9 mouse cellular contexts compared by ENCODE assay signal in the genomic region with DNA sequence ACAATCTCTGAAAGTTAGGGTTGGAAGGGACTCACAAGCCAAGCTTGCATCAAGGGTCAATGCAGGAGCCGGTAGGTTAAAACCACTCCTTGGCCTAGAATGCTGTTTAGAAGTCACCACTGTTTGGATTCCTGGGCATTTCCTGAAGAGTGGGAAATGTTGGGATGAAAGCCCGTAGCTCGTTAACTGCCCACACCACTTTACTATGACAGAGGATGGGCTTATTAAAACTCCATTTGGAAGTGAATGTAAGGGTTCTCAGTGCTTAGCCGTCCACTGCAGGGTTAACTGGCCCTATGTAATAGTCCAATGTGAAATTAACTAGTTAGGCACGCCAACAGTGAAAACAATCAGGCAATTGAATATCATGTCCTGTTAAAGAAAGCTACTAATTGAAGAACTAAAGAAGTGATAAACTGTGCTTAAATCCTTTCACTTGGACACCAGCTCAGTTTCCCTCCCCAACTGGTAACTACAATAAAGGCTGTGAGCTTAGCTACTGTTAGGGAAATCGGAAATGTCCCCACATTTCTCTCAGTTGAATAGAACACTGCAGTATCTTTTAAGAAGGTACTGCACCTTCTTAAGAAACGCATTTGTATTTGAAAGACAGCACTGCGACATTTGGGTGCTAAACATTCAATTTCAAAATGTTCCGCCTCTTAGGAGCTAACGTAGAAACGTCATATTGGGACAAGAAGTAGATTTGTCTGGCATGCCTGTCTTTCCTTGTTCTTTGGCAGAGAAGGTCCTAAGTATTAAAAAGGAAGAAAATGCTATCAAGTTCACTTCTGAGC. TPM values are rescaled to one million over a fixed set of nuclear protein-coding genes. Genes with fewer than 3 reads are reported as not detected.
DNase-seq lines count a peak whose midpoint lies in the region; ATAC-seq and TF ChIP-seq lines count a peak whose summit lies in the region.
"Had no signal": no experiment of that assay in that cellular context is flagged by ENCODE, and none has a peak within 500 bp of the region (broad histone marks: within the 10 kb centered on the region; RNA-seq: fewer than 3 reads in every experiment).

No protein-coding gene starts in this region.

- H3K27ac ChIP-seq in kidney, adult 2 months (ENCODE audit: insufficient read depth, low read depth, low read length) = peak overlapping the region; percentile 99
- peak overlapping the region; percentile 82 for H3K27ac ChIP-seq in cortical plate, adult 2 months (ENCODE audit: insufficient read depth, low read length)
- H3K27ac ChIP-seq in hindbrain, embryonic 13.5 days = no peak overlapping the region
- H3K27ac ChIP-seq in midbrain, embryonic 11.5 days (ENCODE audit: low read depth, low read length) = no peak overlapping the region

- TF ChIP-seq CTCF in kidney, adult 2 months (conservative IDR thresholded peaks at IDR 0.05; ENCODE audit: insufficient read depth, insufficient read length, low read depth, low read length) = no peak
- TF ChIP-seq CTCF in cortical plate, adult 2 months (IDR thresholded peaks at IDR 0.05; ENCODE audit: extremely low read depth, insufficient read depth, low read length) = no peak

- peaks cover 18% of the 10 kb centered on the region for H3K4me1 ChIP-seq in kidney, adult 2 months (ENCODE audit: control insufficient read depth, insufficient read depth, low read length)
- H3K4me1 ChIP-seq in cortical plate, adult 2 months (ENCODE audit: control insufficient read depth, insufficient read depth, low read length) = peaks cover 1% of the 10 kb centered on the region; the same call in 1 of the 2 replicates
- H3K4me1 ChIP-seq in hindbrain, embryonic 13.5 days (replicated peaks) = peaks cover 14% of the 10 kb centered on the region
- H3K4me1 ChIP-seq in midbrain, embryonic 11.5 days (ENCODE audit: control insufficient read depth, insufficient read depth, low read length) = peaks cover 5% of the 10 kb centered on the region; the same call in 1 of the 2 replicates

- H3K4me2 ChIP-seq in hindbrain, embryonic 13.5 days = peak overlapping the region; percentile 93
- peak overlapping the region; percentile 55; the same call in 1 of the 2 replicates for H3K4me2 ChIP-seq in midbrain, embryonic 11.5 days

- ATAC-seq in hindbrain, embryonic 13.5 days (ENCODE audit: low FRiP score) = no peak
- no peak for ATAC-seq in midbrain, embryonic 11.5 days (ENCODE audit: low FRiP score)

- no peaks in the 10 kb centered on the region for H3K9me3 ChIP-seq in hindbrain, embryonic 13.5 days
- H3K9me3 ChIP-seq in midbrain, embryonic 11.5 days (ENCODE audit: control insufficient read depth, low read length) = no peaks in the 10 kb centered on the region
- H3K9me3 ChIP-seq: G1E had no signal

- no peak for TF ChIP-seq POLR2A in kidney, adult 2 months (IDR thresholded peaks at IDR 0.05; ENCODE audit: low read depth, low read length)
- no peak for TF ChIP-seq POLR2A in cortical plate, adult 2 months (IDR thresholded peaks at IDR 0.05; ENCODE audit: extremely low read depth, insufficient read depth, low read length)

- no peaks in the 10 kb centered on the region; the same call in 1 of the 2 replicates for H3K36me3 ChIP-seq in kidney, adult 2 months (ENCODE audit: control insufficient read depth, insufficient read depth, low read length)
- no peaks in the 10 kb centered on the region for H3K36me3 ChIP-seq in hindbrain, embryonic 13.5 days
- H3K36me3 ChIP-seq in midbrain, embryonic 11.5 days (ENCODE audit: control insufficient read depth, insufficient read depth, low read length) = no peaks in the 10 kb centered on the region
- H3K36me3 ChIP-seq: G1E had no signal

- peak overlapping the region; percentile 93 for H3K4me3 ChIP-seq in kidney, adult 2 months (ENCODE audit: insufficient read depth, low read depth, low read length)
- H3K4me3 ChIP-seq in cortical plate, adult 2 months (ENCODE audit: insufficient read depth, low read length) = peak overlapping the region; percentile 32
- peak overlapping the region; percentile 50 for H3K4me3 ChIP-seq in hindbrain, embryonic 13.5 days
- H3K4me3 ChIP-seq in midbrain, embryonic 11.5 days (ENCODE audit: low read depth, low read length) = peak overlapping the region; percentile 46

- no peak for DNase-seq in kidney, adult 2 months
- DNase-seq in kidney, adult 18-20 months = no peak
- DNase-seq in midbrain, embryonic 11.5 days (ENCODE audit: low spot score, missing footprints) = peak; percentile 81
- no peak for DNase-seq in cerebellum, postnatal 4 days (ENCODE audit: low spot score in 2 of 2)
- no peak for DNase-seq in layer of hippocampus, adult 9-11 months
- DNase-seq in testis, postnatal 10 days (ENCODE audit: low spot score) = no peak

- 8% methylated on average over 11 of the region's 11 CpGs for WGBS in kidney, adult 2 months
- WGBS in hindbrain, embryonic 13.5 days = 31% methylated on average over 11 of the region's 11 CpGs
- WGBS in midbrain, embryonic 11.5 days = 32% methylated on average over 11 of the region's 11 CpGs

- no peaks in the 10 kb centered on the region for H3K27me3 ChIP-seq in kidney, adult 2 months (replicated peaks; ENCODE audit: control insufficient read depth, insufficient read depth, low read length)
- H3K27me3 ChIP-seq in hindbrain, embryonic 13.5 days = peaks cover 39% of the 10 kb centered on the region
- peaks cover 17% of the 10 kb centered on the region for H3K27me3 ChIP-seq in midbrain, embryonic 11.5 days (ENCODE audit: control insufficient read depth, insufficient read depth, low read length)

- no peak overlapping the region for H3K9ac ChIP-seq in hindbrain, embryonic 13.5 days
- no peak overlapping the region for H3K9ac ChIP-seq in midbrain, embryonic 11.5 days (ENCODE audit: low read length)

RNA-seq across cellular contexts. Expression of a gene that starts 1.1 kb away (rescaled TPM):
- 3.8 and 7.4 TPM in 2 replicates for polyA plus RNA-seq in kidney, adult 2 months (2012; rRNA removed)
- 0.54 and 0.98 TPM in 2 replicates for polyA plus RNA-seq in cortical plate, adult 2 months (2012; rRNA removed)
- 2.4 and 4.7 TPM in 2 replicates for polyA plus RNA-seq in hindbrain, embryonic 13.5 days (2015; fragmentation: Nextera tagmentation; extraction: Ambion mirVana)
- polyA plus RNA-seq in midbrain, embryonic 11.5 days (2014; fragmentation: Nextera tagmentation; extraction: Ambion mirVana) = 3.2 and 3.6 TPM in 2 replicates

RNA-seq across cellular contexts. Expression of a gene that starts 1.2 kb away (rescaled TPM):
- polyA plus RNA-seq in kidney, adult 2 months (2012; rRNA removed) = 16.5 and 17.9 TPM in 2 replicates
- 3.2 and 3.3 TPM in 2 replicates for polyA plus RNA-seq in cortical plate, adult 2 months (2012; rRNA removed)
- polyA plus RNA-seq in hindbrain, embryonic 13.5 days (2015; fragmentation: Nextera tagmentation; extraction: Ambion mirVana) = 6.6 and 7.1 TPM in 2 replicates
- polyA plus RNA-seq in midbrain, embryonic 11.5 days (2014; fragmentation: Nextera tagmentation; extraction: Ambion mirVana) = 5.4 and 6.3 TPM in 2 replicates
- polyA plus RNA-seq: G1E had no signal

RNA-seq across cellular contexts. Expression of a gene that starts 10.6 kb away (rescaled TPM):
- polyA plus RNA-seq in kidney, adult 2 months (2012; rRNA removed) = 29.0 and 32.3 TPM in 2 replicates
- 19.4 and 22.7 TPM in 2 replicates for polyA plus RNA-seq in cortical plate, adult 2 months (2012; rRNA removed)
- polyA plus RNA-seq in hindbrain, embryonic 13.5 days (2015; fragmentation: Nextera tagmentation; extraction: Ambion mirVana) = 3.9 and 6.8 TPM in 2 replicates
- polyA plus RNA-seq in midbrain, embryonic 11.5 days (2014; fragmentation: Nextera tagmentation; extraction: Ambion mirVana) = 6.7 and 7.4 TPM in 2 replicates

Comparison
In these comparisons a context has a peak if more than half of its experiments do, and no peak if none do; other contexts are left out.
1. H3K27ac ChIP-seq: peak in kidney, adult 2 months (single experiment) and cortical plate, adult 2 months (single experiment); none in hindbrain, embryonic 13.5 days (single experiment) and midbrain, embryonic 11.5 days (single experiment).
2. H3K4me3 ChIP-seq: peak in every context shown above with its lines; median percentile 93 in kidney, adult 2 months; 50 in hindbrain, embryonic 13.5 days; 46 in midbrain, embryonic 11.5 days; 32 in cortical plate, adult 2 months.